Mouse (Mus musculus) CD8-positive naive resting alpha-beta T cell, adult 2 months (primary cell): ENCODE data around the gene Serinc1.

ENCODE experiments used
- DNase-seq, 2 experiments: peaks; one replicate each; pipeline ENCODE4 v3.0.0; 2022; ENCODE audit warnings: low read depth in 2 of 2, low spot score in 2 of 2

Serinc1 gene

DNA sequence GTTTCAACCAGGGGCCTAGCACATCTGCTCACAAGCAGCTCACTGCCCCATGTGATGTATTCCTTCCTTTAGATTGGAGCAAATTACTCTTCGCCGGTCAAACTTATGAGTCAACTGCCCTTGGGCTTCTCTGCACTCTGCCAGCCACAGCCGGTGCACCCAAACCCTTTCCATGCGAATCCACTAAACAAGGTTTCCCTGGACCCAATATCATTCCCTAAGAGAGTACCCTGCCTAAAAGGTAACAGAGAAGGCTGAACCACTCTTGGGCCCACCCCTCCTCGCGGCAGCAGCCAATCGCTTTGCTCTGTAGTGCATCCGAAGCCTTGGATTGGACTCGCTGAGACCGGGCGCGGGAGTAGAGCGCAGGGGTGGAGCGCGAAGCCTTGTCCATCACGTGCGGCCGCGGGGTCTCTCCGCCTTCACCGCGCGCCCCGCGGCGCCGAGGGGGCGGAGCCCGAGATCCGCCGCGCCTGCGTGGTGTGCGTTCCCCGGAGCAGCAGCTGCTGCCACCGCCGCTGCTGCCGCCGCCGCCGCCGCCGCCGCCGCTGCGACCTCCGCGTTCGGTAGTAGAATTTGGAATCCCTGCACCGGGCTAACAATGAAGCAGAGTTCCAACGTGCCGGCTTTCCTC lies 46.3 kb downstream of the Serinc1 start, which contains the start of gene Hsf2:
Gene Hsf2 (plus strand): TSS at position 478 of the 634 bp plus-strand sequence.
- peak; percentile 89 for DNase-seq

DNA sequence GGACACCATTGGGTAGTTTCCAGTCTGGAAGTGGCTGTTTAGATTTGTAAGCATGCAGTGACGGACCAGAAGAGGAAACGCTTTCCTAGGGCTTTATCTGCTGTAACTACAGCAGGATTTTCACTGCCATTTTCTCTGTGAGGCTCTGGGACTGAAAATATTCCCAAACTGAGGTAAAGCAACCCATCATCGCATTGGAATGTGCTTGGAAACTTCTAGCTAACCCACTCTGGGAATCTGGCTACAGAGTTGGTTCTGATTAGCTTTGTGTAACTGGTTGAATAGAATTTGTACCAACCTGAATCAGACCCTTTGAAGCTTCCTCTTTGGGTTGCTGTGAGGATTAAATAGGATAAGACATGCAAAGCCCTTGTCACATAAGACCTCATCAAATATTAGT lies 47.6 kb downstream of the Serinc1 start:
- DNase-seq: no peak

- DNase-seq: no peak
Observed at GRCm38 (mm10) chr10:57481717-57482116, 50.6 kb downstream of the Serinc1 start.

DNA sequence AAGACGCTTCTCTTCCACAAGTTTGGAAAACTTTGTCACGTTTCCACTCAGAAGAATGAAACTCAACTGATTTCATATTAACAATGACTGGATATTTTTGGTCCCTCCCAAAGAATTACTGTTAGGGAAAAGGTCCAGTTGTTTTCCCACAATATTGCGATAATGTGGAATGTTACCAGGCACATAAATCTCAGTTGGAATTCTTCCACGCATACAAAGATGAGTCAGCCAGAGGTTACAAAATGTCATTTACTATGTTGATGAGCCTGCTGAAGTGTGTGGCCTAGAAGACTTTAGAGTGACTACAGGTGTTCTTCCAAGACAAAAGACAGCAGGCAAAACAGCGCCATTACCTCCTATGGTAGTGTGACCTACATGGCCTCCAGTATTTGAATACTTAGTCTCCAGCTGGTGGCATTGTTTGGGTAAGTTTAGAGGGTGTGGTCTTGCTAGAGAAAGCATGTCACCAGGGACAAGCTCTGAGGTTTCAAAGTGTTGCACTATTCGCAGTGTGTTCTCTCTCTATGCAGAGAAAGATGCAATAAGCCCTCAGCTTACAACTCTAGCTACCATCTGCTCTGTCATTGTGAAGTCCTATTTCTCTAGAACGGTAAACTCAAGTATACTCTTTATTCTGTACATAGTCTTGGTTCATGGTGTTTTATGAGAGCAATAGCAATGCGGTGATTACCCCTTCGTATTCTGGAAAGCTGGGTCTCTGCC lies 55.0 kb downstream of the Serinc1 start:
- no peak for DNase-seq
